Mouse (Mus musculus): Measurements from ENCODE around the gene Slc30a1. TPM values are rescaled to one million over a fixed set of nuclear protein-coding genes. Genes with fewer than 3 reads are reported as not detected.
A peak's percentile ranks its signal among the peaks of the same experiment; 100 is the strongest.

Slc30a1 gene
- polyA plus RNA-seq, 2 experiments = 3.6 to 6.7 TPM

DNA sequence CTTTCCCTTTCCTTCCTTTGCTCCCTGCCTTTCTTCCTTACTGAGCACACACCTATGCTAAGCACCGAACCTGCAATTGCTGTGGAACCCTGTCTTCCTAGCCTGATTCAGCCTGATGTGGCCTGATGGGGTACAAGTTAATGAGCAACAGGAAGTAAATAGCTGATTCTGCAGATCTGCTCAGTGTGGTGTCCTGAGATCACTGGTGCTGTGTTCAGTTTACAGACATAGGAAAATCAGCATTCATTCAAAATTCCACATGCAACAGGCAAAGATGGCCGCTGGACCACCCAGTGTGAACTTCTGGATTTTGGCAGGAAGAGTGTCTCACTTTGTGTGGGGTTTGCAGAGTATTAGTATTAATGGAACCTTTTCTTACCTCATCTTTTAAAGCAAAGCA, 12.8 kb downstream of the Slc30a1 start:
- ATAC-seq (ENCODE audit: low FRiP score, low read depth) = no peak
- no peaks in the 10 kb centered on the region for H3K4me1 ChIP-seq (ENCODE audit: control insufficient read depth, insufficient read depth, low read length)
- 73% methylated on average over 2 of the region's 2 CpGs for WGBS
- no peaks in the 10 kb centered on the region for H3K27me3 ChIP-seq (ENCODE audit: control insufficient read depth, insufficient read depth, low read length)
- H3K27ac ChIP-seq (replicated peaks; ENCODE audit: low read depth, low read length) = no peak overlapping the region
- H3K36me3 ChIP-seq (ENCODE audit: control insufficient read depth, insufficient read depth, low read length) = no peaks in the 10 kb centered on the region
- no peaks in the 10 kb centered on the region for H3K9me3 ChIP-seq (ENCODE audit: control insufficient read depth, low read length)
- no peak for DNase-seq (ENCODE audit: low spot score)
- no peak for TF ChIP-seq POLR2A (IDR thresholded peaks at IDR 0.05; ENCODE audit: borderline replicate concordance, extremely low read depth, insufficient read depth, insufficient read length)
- H3K4me2 ChIP-seq (replicated peaks; ENCODE audit: low read depth, low read length, severe bottlenecking) = no peak overlapping the region
- H3K4me3 ChIP-seq (replicated peaks; ENCODE audit: low read length) = no peak overlapping the region
- H3K9ac ChIP-seq (ENCODE audit: low read depth, low read length, severe bottlenecking) = no peak overlapping the region

DNA sequence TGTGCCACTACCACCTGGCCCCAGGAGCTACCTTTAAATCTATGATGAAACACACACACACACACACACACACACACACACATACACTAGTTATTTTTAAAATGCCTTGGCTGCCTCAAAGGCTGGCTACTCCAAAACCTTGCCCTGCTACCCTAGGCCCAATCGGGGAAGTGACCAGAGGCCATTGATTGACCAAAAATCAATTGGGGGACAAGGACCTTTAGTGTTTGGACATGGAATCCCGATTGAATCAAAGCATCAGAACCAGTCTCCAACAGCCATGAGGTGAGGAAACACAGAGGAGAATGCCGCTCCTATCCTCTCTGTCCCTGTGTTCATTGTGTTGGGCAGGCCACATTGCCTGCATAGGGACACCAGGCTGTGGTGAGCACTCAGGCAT, 15.1 kb downstream of the Slc30a1 start:
- H3K4me1 ChIP-seq (ENCODE audit: control insufficient read depth, insufficient read depth, low read length) = peaks cover 1% of the 10 kb centered on the region; the same call in 1 of the 2 replicates
- 90% methylated on average over 3 of the region's 3 CpGs for WGBS

DNA sequence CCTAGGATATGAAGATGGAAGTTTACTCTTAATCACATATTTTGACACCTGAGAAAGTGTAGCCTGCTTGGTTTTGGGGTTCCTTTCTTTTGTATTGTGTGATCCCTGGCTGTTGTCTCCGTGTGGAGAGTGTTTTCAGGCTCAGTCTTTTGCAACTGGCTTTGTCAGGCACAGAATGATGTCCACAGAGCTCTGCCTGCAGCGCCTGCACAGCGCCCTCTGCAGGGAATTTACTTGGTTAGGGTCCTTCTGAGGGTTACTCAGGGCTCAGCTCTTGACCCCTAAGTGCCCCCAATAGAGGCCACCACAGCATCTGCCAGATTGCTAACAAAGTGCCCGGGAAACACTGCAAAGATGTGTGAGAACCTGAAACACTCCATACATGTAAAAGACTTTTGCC, 18.9 kb downstream of the Slc30a1 start:
- no peak overlapping the region for H3K9ac ChIP-seq (ENCODE audit: low read depth, low read length, severe bottlenecking)
- ATAC-seq (ENCODE audit: low FRiP score, low read depth) (no peak), DNase-seq (ENCODE audit: low spot score) (no peak)
- peaks cover 16% of the 10 kb centered on the region; the same call in 1 of the 2 replicates for H3K4me1 ChIP-seq (ENCODE audit: control insufficient read depth, insufficient read depth, low read length)
- 56% methylated on average over 4 of the region's 4 CpGs for WGBS
- no peak overlapping the region for H3K27ac ChIP-seq (replicated peaks; ENCODE audit: low read depth, low read length)
- no peaks in the 10 kb centered on the region for H3K9me3 ChIP-seq (ENCODE audit: control insufficient read depth, low read length)
- no peaks in the 10 kb centered on the region for H3K27me3 ChIP-seq (ENCODE audit: control insufficient read depth, insufficient read depth, low read length)
- H3K4me2 ChIP-seq (replicated peaks; ENCODE audit: low read depth, low read length, severe bottlenecking) = no peak overlapping the region
- no peak for TF ChIP-seq POLR2A (IDR thresholded peaks at IDR 0.05; ENCODE audit: borderline replicate concordance, extremely low read depth, insufficient read depth, insufficient read length)
- H3K4me3 ChIP-seq (replicated peaks; ENCODE audit: low read length) = no peak overlapping the region
- H3K36me3 ChIP-seq (ENCODE audit: control insufficient read depth, insufficient read depth, low read length) = no peaks in the 10 kb centered on the region

More for the DNA sequence above, 15.1 kb downstream of the Slc30a1 start:
- H3K36me3 ChIP-seq (ENCODE audit: control insufficient read depth, insufficient read depth, low read length) = no peaks in the 10 kb centered on the region
- H3K4me2 ChIP-seq (replicated peaks; ENCODE audit: low read depth, low read length, severe bottlenecking) = no peak overlapping the region
- H3K9me3 ChIP-seq (ENCODE audit: control insufficient read depth, low read length) = no peaks in the 10 kb centered on the region
- H3K27me3 ChIP-seq (ENCODE audit: control insufficient read depth, insufficient read depth, low read length) = no peaks in the 10 kb centered on the region
- no peak for TF ChIP-seq POLR2A (IDR thresholded peaks at IDR 0.05; ENCODE audit: borderline replicate concordance, extremely low read depth, insufficient read depth, insufficient read length)
- H3K9ac ChIP-seq (ENCODE audit: low read depth, low read length, severe bottlenecking) = no peak overlapping the region
- no peak overlapping the region for H3K27ac ChIP-seq (replicated peaks; ENCODE audit: low read depth, low read length)
- ATAC-seq (ENCODE audit: low FRiP score, low read depth) (no peak), DNase-seq (ENCODE audit: low spot score) (no peak)
- H3K4me3 ChIP-seq (replicated peaks; ENCODE audit: low read length) = no peak overlapping the region

DNA sequence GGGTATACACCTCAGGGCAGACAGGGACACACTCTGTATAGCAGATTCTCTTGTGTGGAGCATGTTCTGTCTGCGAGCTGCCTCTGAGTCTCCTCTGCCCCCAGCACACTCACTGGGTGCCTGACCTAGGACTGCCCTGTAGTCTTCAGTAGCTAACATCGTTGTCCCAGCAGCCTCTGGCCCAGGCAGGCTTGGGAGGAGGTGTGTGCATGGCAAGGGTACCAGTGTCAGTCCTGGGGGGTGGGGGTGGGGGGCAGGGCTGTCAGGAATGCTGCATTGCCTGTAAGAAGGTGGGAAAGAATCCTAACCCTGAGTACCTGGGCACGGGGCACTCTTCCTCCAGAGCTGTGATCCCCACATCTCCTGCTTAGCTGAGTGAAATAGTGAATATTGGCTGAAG, 20.1 kb downstream of the Slc30a1 start:
- no peak for TF ChIP-seq POLR2A (IDR thresholded peaks at IDR 0.05; ENCODE audit: borderline replicate concordance, extremely low read depth, insufficient read depth, insufficient read length)
- Histone ChIP-seq H3K4me1 (ENCODE audit: control insufficient read depth, insufficient read depth, low read length) (peaks cover 18% of the 10 kb centered on the region; the same call in 1 of the 2 replicates), H3K9me3 (ENCODE audit: control insufficient read depth, low read length) (no peaks in the 10 kb centered on the region), H3K4me3 (replicated peaks; ENCODE audit: low read length) (no peak overlapping the region), H3K9ac (ENCODE audit: low read depth, low read length, severe bottlenecking) (no peak overlapping the region), H3K27ac (replicated peaks; ENCODE audit: low read depth, low read length) (0 out of 2 replicates have a peak overlapping the region, but pooled peaks have one; percentile 1), H3K36me3 (ENCODE audit: control insufficient read depth, insufficient read depth, low read length) (no peaks in the 10 kb centered on the region), H3K27me3 (ENCODE audit: control insufficient read depth, insufficient read depth, low read length) (no peaks in the 10 kb centered on the region), H3K4me2 (replicated peaks; ENCODE audit: low read depth, low read length, severe bottlenecking) (no peak overlapping the region)
- ATAC-seq (ENCODE audit: low FRiP score, low read depth) (no peak), DNase-seq (ENCODE audit: low spot score) (no peak)
- WGBS = 51% methylated on average over 3 of the region's 3 CpGs

GRCm38 (mm10) chr1:191928345-191928744, 21.8 kb downstream of the Slc30a1 start:
- Histone ChIP-seq H3K4me3 (replicated peaks; ENCODE audit: low read length) (no peak overlapping the region), H3K36me3 (ENCODE audit: control insufficient read depth, insufficient read depth, low read length) (no peaks in the 10 kb centered on the region), H3K27ac (replicated peaks; ENCODE audit: low read depth, low read length) (no peak overlapping the region), H3K9me3 (ENCODE audit: control insufficient read depth, low read length) (no peaks in the 10 kb centered on the region), H3K4me1 (ENCODE audit: control insufficient read depth, insufficient read depth, low read length) (peaks cover 18% of the 10 kb centered on the region; the same call in 1 of the 2 replicates), H3K4me2 (replicated peaks; ENCODE audit: low read depth, low read length, severe bottlenecking) (no peak overlapping the region), H3K27me3 (ENCODE audit: control insufficient read depth, insufficient read depth, low read length) (no peaks in the 10 kb centered on the region), H3K9ac (ENCODE audit: low read depth, low read length, severe bottlenecking) (no peak overlapping the region)
- no peak for DNase-seq (ENCODE audit: low spot score)
- TF ChIP-seq POLR2A (IDR thresholded peaks at IDR 0.05; ENCODE audit: borderline replicate concordance, extremely low read depth, insufficient read depth, insufficient read length) = no peak
- 70% methylated on average over 7 of the region's 7 CpGs for WGBS
- no peak for ATAC-seq (ENCODE audit: low FRiP score, low read depth)

- H3K36me3 ChIP-seq (ENCODE audit: control insufficient read depth, insufficient read depth, low read length) = no peaks in the 10 kb centered on the region
- no peaks in the 10 kb centered on the region for H3K9me3 ChIP-seq (ENCODE audit: control insufficient read depth, low read length)
- TF ChIP-seq POLR2A (IDR thresholded peaks at IDR 0.05; ENCODE audit: borderline replicate concordance, extremely low read depth, insufficient read depth, insufficient read length) = no peak
- peaks cover 18% of the 10 kb centered on the region; the same call in 1 of the 2 replicates for H3K4me1 ChIP-seq (ENCODE audit: control insufficient read depth, insufficient read depth, low read length)
- no peak for ATAC-seq (ENCODE audit: low FRiP score, low read depth)
- H3K9ac ChIP-seq (ENCODE audit: low read depth, low read length, severe bottlenecking) = no peak overlapping the region
- H3K4me2 ChIP-seq (replicated peaks; ENCODE audit: low read depth, low read length, severe bottlenecking) = no peak overlapping the region
- no peak for DNase-seq (ENCODE audit: low spot score)
- H3K27me3 ChIP-seq (ENCODE audit: control insufficient read depth, insufficient read depth, low read length) = no peaks in the 10 kb centered on the region
- 52% methylated on average over 8 of the region's 8 CpGs for WGBS
- no peak overlapping the region for H3K27ac ChIP-seq (replicated peaks; ENCODE audit: low read depth, low read length)
- no peak overlapping the region for H3K4me3 ChIP-seq (replicated peaks; ENCODE audit: low read length)
Observed at GRCm38 (mm10) chr1:191929065-191929464, 22.5 kb downstream of the Slc30a1 start.
